Mouse (Mus musculus) intestine, postnatal 0 days (tissue): ENCODE measurements around the gene Tlcd1. TPM values are rescaled to one million over a fixed set of nuclear protein-coding genes. Genes with fewer than 3 reads are reported as not detected.

Source experiments
- ATAC-seq: fragments of 200-750 bp; cut with Nextera tagmentation; 2 replicates; pipeline ENCODE4 v1.8.0; 2017; ENCODE audit warnings: mild to moderate bottlenecking, moderate TSS enrichment, moderate library complexity
- H3K27ac ChIP-seq: fragments of 300-500 bp; sonication (generic); 2 replicates; pipeline ENCODE4 v1.5.1; 2014; ENCODE audit warnings: mild to moderate bottlenecking, low read depth, low read length, moderate library complexity
- H3K27me3 ChIP-seq: fragments of 300-500 bp; sonication (generic); replicated peaks from 2 replicates; pipeline ENCODE4 v1.6.1; 2014; ENCODE audit warnings: low read length, mixed read lengths; ENCODE audit not compliant: control insufficient read depth, insufficient read depth
- H3K36me3 ChIP-seq: fragments of 300-500 bp; sonication (generic); 2 replicates; pipeline ENCODE4 v1.6.1; 2014; ENCODE audit warnings: mild to moderate bottlenecking, moderate library complexity; ENCODE audit not compliant: control insufficient read depth, insufficient read depth
- H3K4me1 ChIP-seq: fragments of 300-500 bp; sonication (generic); replicated peaks from 2 replicates; pipeline ENCODE4 v1.6.1; 2014; ENCODE audit warnings: antibody characterized with exemption, low read length, mixed read lengths; ENCODE audit not compliant: control insufficient read depth, insufficient read depth
- H3K4me2 ChIP-seq: fragments of 300-500 bp; sonication (generic); replicated peaks from 2 replicates; pipeline ENCODE4 v1.6.1; 2014; ENCODE audit warnings: low read depth, mild to moderate bottlenecking, moderate library complexity
- H3K4me3 ChIP-seq: fragments of 300-500 bp; sonication (generic); 2 replicates; pipeline ENCODE4 v1.5.1; 2014; ENCODE audit warnings: low read depth, low read length
- H3K9ac ChIP-seq: fragments of 300-500 bp; sonication (generic); 2 replicates; pipeline ENCODE4 v1.6.1; 2014; ENCODE audit warnings: mild to moderate bottlenecking, low read depth, low read length
- H3K9me3 ChIP-seq: fragments of 300-500 bp; sonication (generic); 2 replicates; pipeline ENCODE4 v1.6.1; 2016; ENCODE audit warnings: mixed run types; ENCODE audit not compliant: control insufficient read depth
- CTCF ChIP-seq: sonication (generic); IDR thresholded peaks from 2 replicates; pipeline ENCODE4 v1.5.1; 2016; ENCODE audit warnings: low read depth, mild to moderate bottlenecking, control low read depth, antibody characterized with exemption, moderate library complexity
- WGBS: fragments of 180-500 bp; shearing (Covaris S2); extraction: QIAGEN DNeasy Blood & Tissue Kit; methylation state at CpG from one replicate; pipeline ENCODE4 v1.1.7; 2014; 5-methylcytosine and 5-hydroxymethylcytosine counted together
- microRNA-seq: library from miRNA; unstranded; fragments of <30 nt; microRNA quantifications from one replicate; pipeline ENCODE4, GENCODE M21; 2016
- polyA plus RNA-seq: library from polyadenylated mRNA; unstranded; fragments of >200 nt; fragmentation: Nextera tagmentation; extraction: Ambion mirVana; gene quantifications from 2 replicates; pipeline ENCODE4 v1.2.1, GENCODE M21; 2015

Tlcd1 gene
- polyA plus RNA-seq, 1 experiment from 2014 or later: 14.1 TPM

- 74% methylated on average over 5 of the region's 5 CpGs for WGBS
- TF ChIP-seq CTCF: no peak
- H3K4me1 ChIP-seq: no peaks in the 10 kb centered on the region
- no peak overlapping the region for H3K9ac ChIP-seq
- H3K27ac ChIP-seq: no peak overlapping the region
- ATAC-seq: no peak
- H3K27me3 ChIP-seq: no peaks in the 10 kb centered on the region
- H3K36me3 ChIP-seq: peaks cover 92% of the 10 kb centered on the region
- no peak overlapping the region for H3K4me3 ChIP-seq
- no peaks in the 10 kb centered on the region for H3K9me3 ChIP-seq
- no peak overlapping the region for H3K4me2 ChIP-seq
Observed at GRCm38 (mm10) chr11:78211513-78211912, 35.0 kb downstream of the Tlcd1 start.

GRCm38 (mm10) chr11:78213086-78213817 is 36.7 kb downstream of the Tlcd1 start:
- H3K4me2 ChIP-seq: no peak overlapping the region
- H3K36me3 ChIP-seq: peaks cover 91% of the 10 kb centered on the region
- ATAC-seq: no peak
- no peak overlapping the region for H3K27ac ChIP-seq
- no peak for TF ChIP-seq CTCF
- no peaks in the 10 kb centered on the region for H3K4me1 ChIP-seq
- WGBS: 91% methylated on average over 14 of the region's 14 CpGs
- H3K4me3 ChIP-seq: no peak overlapping the region
- H3K27me3 ChIP-seq: no peaks in the 10 kb centered on the region
- H3K9ac ChIP-seq: no peak overlapping the region
- no peaks in the 10 kb centered on the region for H3K9me3 ChIP-seq

- no peak for TF ChIP-seq CTCF
- Histone ChIP-seq H3K4me2 (no peak overlapping the region), H3K27me3 (no peaks in the 10 kb centered on the region), H3K9ac (no peak overlapping the region), H3K4me3 (no peak overlapping the region), H3K36me3 (peaks cover 90% of the 10 kb centered on the region), H3K9me3 (no peaks in the 10 kb centered on the region), H3K4me1 (no peaks in the 10 kb centered on the region), H3K27ac (0 out of 2 replicates have a peak overlapping the region, but pooled peaks have one; percentile 35)
- 89% methylated on average over 11 of the region's 11 CpGs for WGBS
- no peak for ATAC-seq
Observed at GRCm38 (mm10) chr11:78215709-78216317, 39.3 kb downstream of the Tlcd1 start.

GRCm38 (mm10) chr11:78223586-78223985 is 47.1 kb downstream of the Tlcd1 start:
- WGBS: 93% methylated on average over 4 of the region's 4 CpGs
- ATAC-seq: no peak

More at GRCm38 (mm10) chr11:78223586-78223985, 47.1 kb downstream of the Tlcd1 start:
- no peaks in the 10 kb centered on the region for H3K27me3 ChIP-seq
- no peak for TF ChIP-seq CTCF
- no peak overlapping the region for H3K4me2 ChIP-seq
- H3K36me3 ChIP-seq: peaks cover 96% of the 10 kb centered on the region
- no peaks in the 10 kb centered on the region for H3K4me1 ChIP-seq
- no peak overlapping the region for H3K4me3 ChIP-seq
- no peak overlapping the region for H3K9ac ChIP-seq
- H3K9me3 ChIP-seq: no peaks in the 10 kb centered on the region
- no peak overlapping the region for H3K27ac ChIP-seq

Small RNA genes within 50 kb of the gene (microRNA-seq; reads per million reads assigned to microRNA genes)
- not detected for gene Mir7653

Other genes starting within 250 kb of the Tlcd1 start
- 0.77 and 0.80 TPM in 2 replicates for gene Sez6, start 245.9 kb upstream of the Tlcd1 start, polyA plus RNA-seq
- 7.2 and 8.4 TPM in 2 replicates for gene Phf12, start 194.0 kb upstream of the Tlcd1 start, polyA plus RNA-seq
- 4.4 and 5.2 TPM in 2 replicates for gene Dhrs13, start 144.4 kb upstream of the Tlcd1 start, polyA plus RNA-seq
- gene Flot2, start 138.8 kb upstream of the Tlcd1 start, polyA plus RNA-seq: 23.0 and 23.3 TPM in 2 replicates
- 12.2 and 13.0 TPM in 2 replicates for gene Eral1, start 96.3 kb upstream of the Tlcd1 start, polyA plus RNA-seq
- gene Fam222b, start 82.1 kb upstream of the Tlcd1 start, polyA plus RNA-seq: 10.6 and 11.5 TPM in 2 replicates
- 30.8 and 30.9 TPM in 2 replicates for gene Traf4, start 11.1 kb upstream of the Tlcd1 start, polyA plus RNA-seq
- 5.7 and 5.8 TPM in 2 replicates for gene Nek8, start within 50 bp of the Tlcd1 start, polyA plus RNA-seq
- gene Rpl23a, start 6.9 kb downstream of the Tlcd1 start, polyA plus RNA-seq: 762 and 768 TPM in 2 replicates
- 33.9 and 35.4 TPM in 2 replicates for gene Rab34, start 11.7 kb downstream of the Tlcd1 start, polyA plus RNA-seq
- gene Proca1, start 16.7 kb downstream of the Tlcd1 start, polyA plus RNA-seq: 0.77 and 1.1 TPM in 2 replicates
- gene Sdf2, start 69.0 kb downstream of the Tlcd1 start, polyA plus RNA-seq: 61.8 and 66.6 TPM in 2 replicates
- 8.8 and 9.5 TPM in 2 replicates for gene Supt6, start 69.3 kb downstream of the Tlcd1 start, polyA plus RNA-seq
- gene 2610507B11Rik, start 85.0 kb downstream of the Tlcd1 start, polyA plus RNA-seq: 49.9 and 54.9 TPM in 2 replicates
- gene BC030499, start 114.1 kb downstream of the Tlcd1 start, polyA plus RNA-seq: 0.07 TPM in 1 of 2 replicates, not detected in the other
- 4.5 and 4.6 TPM in 2 replicates for gene Spag5, start 124.8 kb downstream of the Tlcd1 start, polyA plus RNA-seq
- gene Aldoc, start 146.3 kb downstream of the Tlcd1 start, polyA plus RNA-seq: 9.3 and 9.4 TPM in 2 replicates
- 58.6 and 60.8 TPM in 2 replicates for gene Pigs, start 151.7 kb downstream of the Tlcd1 start, polyA plus RNA-seq
- gene Unc119, start 166.8 kb downstream of the Tlcd1 start, polyA plus RNA-seq: 26.9 and 28.4 TPM in 2 replicates
- gene Foxn1, start 209.8 kb downstream of the Tlcd1 start, polyA plus RNA-seq: not detected in 2 replicates
- 31.4 and 36.6 TPM in 2 replicates for gene Slc13a2, start 245.5 kb downstream of the Tlcd1 start, polyA plus RNA-seq